Mouse (Mus musculus): ENCODE results near the gene Ssbp3. TPM values are rescaled to one million over a fixed set of nuclear protein-coding genes. Genes with fewer than 3 reads are reported as not detected.

Gene Ssbp3
- total RNA-seq, 1 experiment: 42.6 TPM

GRCm38 (mm10) chr4:106911246-106911801 is 823 bp downstream of the Ssbp3 start:
- Histone ChIP-seq H3K9ac (ENCODE audit: insufficient read depth, low read depth, low read length, poor library complexity, severe bottlenecking) (peak overlapping the region; percentile 92), H3K9me3 (ENCODE audit: control insufficient read depth, insufficient read depth, low read depth, low read length) (no peaks in the 10 kb centered on the region), H3K4me3 (ENCODE audit: insufficient read depth in 1 of 2, low read depth in 1 of 2, low read length in 2 of 2, poor library complexity in 1 of 2, severe bottlenecking in 1 of 2) (peak overlapping the region; percentile 77 to 82), H3K27ac (ENCODE audit: insufficient read depth, low read depth, low read length, poor library complexity, severe bottlenecking) (peak overlapping the region; percentile 95), H3K36me3 (ENCODE audit: control insufficient read depth, insufficient read depth, low read length, poor library complexity, severe bottlenecking) (peaks cover 22% of the 10 kb centered on the region), H3K4me1 (ENCODE audit: control insufficient read depth in 2 of 2, insufficient read depth in 2 of 2, low read length in 2 of 2, poor library complexity in 1 of 2) (peaks cover 5 to 26% of the 10 kb centered on the region in 2 experiments)
- DNase-seq (ENCODE audit: low read depth, low spot score): peak; percentile 64
- in situ Hi-C loops (cut with MboI; ENCODE audit: low sequenced_read_pairs in 2 of 2, unreplicated experiment in 2 of 2): no loop called here
- no peak for TF ChIP-seq MAFK (IDR thresholded peaks at IDR 0.05; ENCODE audit: insufficient read depth, low read depth, low read length)
- no peak for TF ChIP-seq ZNF384 (IDR thresholded peaks at IDR 0.05; ENCODE audit: low read depth, low read length)
- no peak for TF ChIP-seq HCFC1 (IDR thresholded peaks at IDR 0.05; ENCODE audit: borderline replicate concordance, insufficient read depth, low read length)
- no peak for TF ChIP-seq CHD2 (IDR thresholded peaks at IDR 0.05; ENCODE audit: low read depth, low read length)
- no peak for TF ChIP-seq ZC3H11A (IDR thresholded peaks at IDR 0.05; ENCODE audit: borderline replicate concordance, low read depth, low read length)

DNA sequence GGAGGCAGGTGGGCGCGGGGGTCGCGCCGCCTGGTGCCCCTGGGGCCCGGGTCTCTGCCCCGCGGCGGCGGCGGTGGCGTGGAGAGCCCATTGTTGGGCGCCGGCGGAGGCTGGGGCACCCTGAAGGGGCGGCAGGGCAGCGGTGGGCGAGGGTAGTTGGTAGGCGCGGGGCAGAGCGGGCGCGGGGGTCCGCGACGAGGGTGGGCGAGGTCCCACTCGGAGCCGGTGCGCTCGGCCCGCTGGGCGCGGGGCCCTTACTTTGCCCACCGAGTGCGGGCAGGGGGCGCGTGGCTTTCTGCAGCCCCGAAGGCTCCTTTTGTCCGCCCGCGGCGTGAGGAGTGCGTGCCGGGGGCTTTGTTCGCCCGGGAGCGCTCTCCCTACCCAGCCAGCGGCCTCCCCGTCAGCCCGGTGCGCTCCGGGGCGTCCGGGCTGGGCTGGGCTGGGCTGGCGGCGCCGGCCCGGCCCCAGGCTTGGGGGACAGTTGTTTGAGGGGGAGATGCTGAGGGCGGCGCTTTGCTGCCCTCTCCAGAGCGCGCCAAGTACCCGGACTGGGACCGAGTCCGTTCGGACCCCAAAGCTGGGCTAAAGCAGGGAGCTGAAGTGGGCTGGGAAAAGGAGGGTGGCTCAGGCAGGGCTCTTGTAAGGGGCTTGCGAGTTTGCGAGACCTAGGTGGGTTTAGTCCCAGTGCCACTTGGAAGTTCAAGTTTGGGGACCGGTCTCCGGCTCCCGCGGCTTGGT is 1.6 kb downstream of the Ssbp3 start:
- Histone ChIP-seq H3K27ac (ENCODE audit: insufficient read depth, low read depth, low read length, poor library complexity, severe bottlenecking) (no peak overlapping the region), H3K4me1 (ENCODE audit: control insufficient read depth in 2 of 2, insufficient read depth in 2 of 2, low read length in 2 of 2, poor library complexity in 1 of 2) (peaks cover 5 to 26% of the 10 kb centered on the region in 2 experiments), H3K9me3 (ENCODE audit: control insufficient read depth, insufficient read depth, low read depth, low read length) (no peaks in the 10 kb centered on the region), H3K36me3 (ENCODE audit: control insufficient read depth, insufficient read depth, low read length, poor library complexity, severe bottlenecking) (peaks cover 29% of the 10 kb centered on the region), H3K9ac (ENCODE audit: insufficient read depth, low read depth, low read length, poor library complexity, severe bottlenecking) (peak overlapping the region; percentile 80), H3K4me3 (ENCODE audit: insufficient read depth in 1 of 2, low read depth in 1 of 2, low read length in 2 of 2, poor library complexity in 1 of 2, severe bottlenecking in 1 of 2) (peak overlapping the region; percentile 77 to 82)
- TF ChIP-seq CHD2 (IDR thresholded peaks at IDR 0.05; ENCODE audit: low read depth, low read length) (no peak), HCFC1 (IDR thresholded peaks at IDR 0.05; ENCODE audit: borderline replicate concordance, insufficient read depth, low read length) (no peak), ZNF384 (IDR thresholded peaks at IDR 0.05; ENCODE audit: low read depth, low read length) (no peak), ZC3H11A (IDR thresholded peaks at IDR 0.05; ENCODE audit: borderline replicate concordance, low read depth, low read length) (no peak), MAFK (IDR thresholded peaks at IDR 0.05; ENCODE audit: insufficient read depth, low read depth, low read length) (no peak)
- no peak for DNase-seq (ENCODE audit: low read depth, low spot score)
- in situ Hi-C loops (cut with MboI; ENCODE audit: low sequenced_read_pairs in 2 of 2, unreplicated experiment in 2 of 2): no loop called here

- H3K4me3 ChIP-seq (ENCODE audit: insufficient read depth in 1 of 2, low read depth in 1 of 2, low read length in 2 of 2, poor library complexity in 1 of 2, severe bottlenecking in 1 of 2): peak overlapping the region; percentile 77 to 82
- H3K4me1 ChIP-seq (ENCODE audit: control insufficient read depth in 2 of 2, insufficient read depth in 2 of 2, low read length in 2 of 2, poor library complexity in 1 of 2): peaks cover 5 to 24% of the 10 kb centered on the region in 2 experiments
- no peaks in the 10 kb centered on the region for H3K9me3 ChIP-seq (ENCODE audit: control insufficient read depth, insufficient read depth, low read depth, low read length)
- H3K27ac ChIP-seq (ENCODE audit: insufficient read depth, low read depth, low read length, poor library complexity, severe bottlenecking): no peak overlapping the region
- peaks cover 34% of the 10 kb centered on the region for H3K36me3 ChIP-seq (ENCODE audit: control insufficient read depth, insufficient read depth, low read length, poor library complexity, severe bottlenecking)
- TF ChIP-seq CHD2 (IDR thresholded peaks at IDR 0.05; ENCODE audit: low read depth, low read length) (no peak), HCFC1 (IDR thresholded peaks at IDR 0.05; ENCODE audit: borderline replicate concordance, insufficient read depth, low read length) (no peak), MAFK (IDR thresholded peaks at IDR 0.05; ENCODE audit: insufficient read depth, low read depth, low read length) (no peak), ZNF384 (IDR thresholded peaks at IDR 0.05; ENCODE audit: low read depth, low read length) (no peak)
- in situ Hi-C loops (cut with MboI; ENCODE audit: low sequenced_read_pairs in 2 of 2, unreplicated experiment in 2 of 2): no loop called here
- no peak for DNase-seq (ENCODE audit: low read depth, low spot score)
- H3K9ac ChIP-seq (ENCODE audit: insufficient read depth, low read depth, low read length, poor library complexity, severe bottlenecking): peak overlapping the region; percentile 80
Observed at GRCm38 (mm10) chr4:106912689-106913041, 2.2 kb downstream of the Ssbp3 start.

GRCm38 (mm10) chr4:106913411-106914049 is 3.0 kb downstream of the Ssbp3 start:
- in situ Hi-C loops (cut with MboI; ENCODE audit: low sequenced_read_pairs in 2 of 2, unreplicated experiment in 2 of 2): no loop called here
- H3K36me3 ChIP-seq (ENCODE audit: control insufficient read depth, insufficient read depth, low read length, poor library complexity, severe bottlenecking): peaks cover 40% of the 10 kb centered on the region
- no peak overlapping the region for H3K9ac ChIP-seq (ENCODE audit: insufficient read depth, low read depth, low read length, poor library complexity, severe bottlenecking)
- no peak overlapping the region for H3K27ac ChIP-seq (ENCODE audit: insufficient read depth, low read depth, low read length, poor library complexity, severe bottlenecking)
- H3K4me3 ChIP-seq (ENCODE audit: insufficient read depth in 1 of 2, low read depth in 1 of 2, low read length in 2 of 2, poor library complexity in 1 of 2, severe bottlenecking in 1 of 2): no peak overlapping the region
- no peak for DNase-seq (ENCODE audit: low read depth, low spot score)
- no peaks in the 10 kb centered on the region for H3K9me3 ChIP-seq (ENCODE audit: control insufficient read depth, insufficient read depth, low read depth, low read length)
- peaks cover 3 to 20% of the 10 kb centered on the region in 2 experiments for H3K4me1 ChIP-seq (ENCODE audit: control insufficient read depth in 2 of 2, insufficient read depth in 2 of 2, low read length in 2 of 2, poor library complexity in 1 of 2)
- TF ChIP-seq HCFC1 (IDR thresholded peaks at IDR 0.05; ENCODE audit: borderline replicate concordance, insufficient read depth, low read length) (no peak), ZNF384 (IDR thresholded peaks at IDR 0.05; ENCODE audit: low read depth, low read length) (no peak), CHD2 (IDR thresholded peaks at IDR 0.05; ENCODE audit: low read depth, low read length) (no peak), ZC3H11A (IDR thresholded peaks at IDR 0.05; ENCODE audit: borderline replicate concordance, low read depth, low read length) (no peak), MAFK (IDR thresholded peaks at IDR 0.05; ENCODE audit: insufficient read depth, low read depth, low read length) (no peak)

Data from ES-E14 (cell line).